Mouse (Mus musculus) heart, adult 2 months (tissue): ENCODE data around the gene Gimap7.

Experiments
- CTCF ChIP-seq: fragments of 200-600 bp; IDR thresholded peaks from 2 replicates; pipeline ENCODE4 v1.8.1; 2022; ENCODE audit warnings: antibody characterized with exemption, mild to moderate bottlenecking, moderate library complexity
- EP300 ChIP-seq: fragments of 200-500 bp; IDR thresholded peaks from 2 replicates; pipeline ENCODE4 v1.6.1; 2011; ENCODE audit warnings: low read depth, low read length, control low read depth; ENCODE audit not compliant: insufficient read depth
- POLR2A ChIP-seq: fragments of 200-500 bp; IDR thresholded peaks from 2 replicates; pipeline ENCODE4 v1.6.1; 2011; ENCODE audit warnings: mild to moderate bottlenecking, low read depth, low read length, control low read depth; ENCODE audit not compliant: insufficient read depth

DNA sequence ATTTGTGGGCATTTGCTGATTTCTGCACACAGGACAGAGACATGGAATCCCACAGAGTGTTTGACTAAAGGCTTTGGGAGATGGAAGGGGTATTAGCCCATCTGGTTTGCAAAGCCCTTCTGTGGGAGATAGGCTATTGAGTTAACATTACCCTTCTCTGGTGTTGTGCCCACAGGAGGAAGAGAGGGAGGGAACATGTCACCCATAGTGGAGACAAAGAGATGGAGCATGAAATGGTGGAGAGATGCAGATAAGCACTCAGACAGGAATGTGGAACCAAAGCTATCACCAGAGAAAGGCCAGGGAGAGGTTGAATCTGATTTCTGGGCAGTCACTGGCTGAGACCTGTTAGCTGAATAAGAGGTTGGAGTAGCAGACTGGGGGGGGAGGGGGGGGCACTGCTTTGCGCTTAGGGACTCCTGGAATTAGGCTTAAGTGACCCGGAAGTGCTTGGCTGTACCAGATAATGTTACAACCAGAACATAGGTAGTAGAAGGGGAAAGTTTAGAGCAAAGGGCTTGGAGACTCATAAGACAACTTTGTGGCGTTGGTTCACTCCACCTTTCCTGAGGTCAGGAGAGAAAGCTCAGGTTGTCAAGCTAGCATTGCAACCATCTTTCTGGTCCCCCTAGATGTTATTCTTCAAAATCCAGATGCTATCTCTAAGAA is 22.2 kb downstream of the Gimap7 start:
- no peak for TF ChIP-seq CTCF
- no peak for TF ChIP-seq POLR2A
- TF ChIP-seq EP300: no peak
